Mouse (Mus musculus) right cerebral cortex, postnatal 4 days (tissue): ENCODE data around the gene 2410137M14Rik.
"Not testable (repeated sequence)": the region's sequence is repeated elsewhere in the genome, so short reads cannot be mapped to it uniquely, and the experiment has no call there.

Source experiments
- DNase-seq: peaks from one replicate; pipeline ENCODE4 v3.0.0-alpha.2; 2022

Gene 2410137M14Rik

DNA sequence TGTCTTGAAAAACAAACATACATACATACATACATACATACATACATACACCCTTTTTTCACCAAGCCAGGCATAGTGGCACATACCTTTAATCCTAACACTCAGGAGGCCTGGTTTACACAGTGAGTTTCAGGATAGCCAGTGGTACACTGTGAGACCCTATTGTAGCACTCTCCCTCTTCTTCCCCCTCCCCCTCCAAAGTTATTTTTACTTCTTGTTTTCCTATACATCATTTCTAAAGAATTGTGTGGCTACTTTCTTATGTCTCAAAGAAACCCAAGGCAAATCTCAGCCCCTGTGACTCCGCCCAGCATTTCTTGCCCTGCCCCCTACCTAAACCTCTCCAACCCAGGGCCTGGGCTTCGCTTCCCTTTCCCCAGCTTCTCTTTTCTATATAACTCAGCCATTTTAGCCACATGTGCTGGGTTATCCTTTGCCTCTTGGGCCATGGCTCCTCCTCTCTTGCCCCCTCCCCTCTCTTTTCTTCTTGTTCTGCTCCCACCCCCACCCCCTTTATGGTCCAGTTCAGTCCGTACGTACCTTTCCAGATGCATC, 12.8 kb upstream of the 2410137M14Rik start:
- DNase-seq, result no peak

- DNase-seq, result no peak
These were observed 11.5 kb upstream of the 2410137M14Rik start for GRCm38 (mm10) chr17:36992336-36993104.

GRCm38 (mm10) chr17:36990630-36991029, 9.6 kb upstream of the 2410137M14Rik start:
- DNase-seq, result not testable (repeated sequence)

- DNase-seq, result no peak
These were observed 8.4 kb upstream of the 2410137M14Rik start, which contains the start of gene H2-M5 for GRCm38 (mm10) chr17:36989437-36989836. Gene H2-M5 (minus strand): TSS chr17:36989537.

DNA sequence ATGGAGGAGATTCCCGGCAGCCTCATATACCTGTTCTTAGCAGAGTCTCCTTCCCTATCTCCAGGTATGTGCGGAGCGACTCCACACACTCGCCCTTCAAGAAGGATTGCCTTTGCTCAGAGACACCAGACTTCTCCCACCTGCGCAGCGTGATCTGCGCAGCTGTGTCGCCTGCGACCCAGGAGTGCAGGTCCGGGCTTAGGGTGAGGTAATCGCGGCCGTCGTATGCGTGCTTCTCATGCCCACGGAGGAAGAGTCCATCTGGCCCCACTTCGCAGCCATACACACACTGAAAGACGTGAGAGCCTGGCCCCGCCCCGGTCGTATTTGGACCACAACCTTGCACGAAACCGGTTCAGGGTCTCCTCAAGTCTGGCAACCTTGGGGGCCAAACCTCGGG, 7.4 kb upstream of the 2410137M14Rik start:
- no peak for DNase-seq

- DNase-seq, result no peak
These were observed 1.5 kb upstream of the 2410137M14Rik start for GRCm38 (mm10) chr17:36982253-36983155.

GRCm38 (mm10) chr17:36981845-36982244, 808 bp upstream of the 2410137M14Rik start:
- DNase-seq, result no peak

- DNase-seq, result no peak
These were observed 7.7 kb downstream of the 2410137M14Rik start for GRCm38 (mm10) chr17:36973271-36973787.

DNA sequence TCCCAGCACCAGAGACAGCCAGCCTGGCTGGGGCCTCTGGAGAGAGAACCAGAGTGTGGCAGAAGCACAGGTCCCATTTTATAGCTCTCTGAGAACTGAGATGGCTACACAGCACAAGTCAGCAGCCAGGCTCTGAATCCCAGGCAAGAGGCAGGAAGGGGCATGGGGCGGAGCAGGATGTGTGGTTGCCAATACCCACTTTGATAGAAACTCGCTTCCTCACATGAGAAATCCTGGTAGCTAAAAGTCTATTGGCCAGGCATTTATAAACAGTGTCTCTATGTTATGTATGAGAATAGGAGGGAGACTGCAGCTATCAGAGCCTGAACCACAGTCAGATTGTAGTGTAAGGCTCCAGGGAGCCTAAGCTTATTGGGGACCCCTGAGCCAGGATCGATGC, 8.2 kb downstream of the 2410137M14Rik start:
- no peak for DNase-seq

DNA sequence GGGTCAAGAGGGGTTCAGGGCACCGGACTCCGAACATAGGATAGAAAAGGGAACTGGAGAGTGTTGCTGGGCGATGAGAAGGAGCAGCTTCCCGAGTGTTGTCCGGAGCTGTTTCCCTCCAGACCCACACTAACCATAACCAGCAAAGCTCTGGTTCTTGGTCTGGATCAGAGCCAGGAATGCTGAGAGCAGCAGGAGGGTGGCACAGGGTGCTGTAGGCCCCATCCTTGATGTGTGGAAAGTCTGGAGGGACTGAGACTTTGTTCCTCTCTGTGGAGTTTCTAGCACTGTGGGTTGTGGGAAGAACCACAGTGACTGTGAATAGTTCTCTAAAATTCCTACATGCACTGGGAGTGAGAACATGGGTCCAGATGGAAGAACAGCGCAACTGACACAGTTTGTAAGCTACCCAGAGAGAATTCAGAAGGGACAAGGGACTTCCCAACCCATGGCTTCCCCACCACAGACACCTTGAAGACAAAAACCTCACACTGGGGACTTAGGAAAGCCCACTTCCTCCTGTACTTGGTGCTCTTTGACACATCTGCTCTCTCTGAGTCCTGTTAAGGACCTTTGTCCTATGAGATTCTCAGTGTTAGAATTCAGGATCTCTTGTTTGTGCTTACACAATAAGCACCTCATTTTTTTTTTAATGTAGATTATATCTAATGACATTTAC, 9.7 kb downstream of the 2410137M14Rik start:
- no peak for DNase-seq

DNA sequence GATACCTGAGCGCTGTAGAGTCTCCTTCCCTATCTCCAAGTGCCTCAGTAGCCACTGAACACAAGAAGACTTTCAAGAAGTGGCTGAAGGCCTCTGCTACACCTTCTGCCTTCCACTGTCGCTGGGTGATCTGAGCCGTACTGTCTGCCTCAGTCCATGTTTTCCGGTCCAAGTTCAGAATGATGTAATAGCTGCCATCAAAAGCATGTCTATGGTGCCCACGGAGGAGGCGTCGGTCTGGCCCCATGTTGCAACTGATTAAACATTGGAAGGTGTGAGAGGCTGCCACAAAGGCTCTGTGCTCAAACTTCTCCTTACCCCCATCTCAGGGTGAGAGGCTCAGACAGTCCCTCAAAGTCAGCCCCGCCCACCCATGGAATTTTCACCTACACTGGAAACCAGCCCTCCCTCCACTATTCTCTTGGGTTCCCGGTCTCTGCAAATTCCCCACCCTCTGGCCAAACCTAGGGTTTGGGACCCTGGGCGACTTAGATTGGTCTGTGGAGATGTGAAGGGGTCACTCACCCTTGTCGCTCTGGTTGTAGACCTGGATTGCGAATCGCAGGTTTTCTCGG, 10.6 kb downstream of the 2410137M14Rik start:
- DNase-seq, result no peak

GRCm38 (mm10) chr17:36966875-36967274, 14.2 kb downstream of the 2410137M14Rik start:
- DNase-seq, result no peak

GRCm38 (mm10) chr17:36961125-36961524, 19.9 kb downstream of the 2410137M14Rik start:
- no peak for DNase-seq

- DNase-seq, result no peak
These were observed 22.2 kb downstream of the 2410137M14Rik start for GRCm38 (mm10) chr17:36958884-36959283.

- DNase-seq, result peak; percentile 89
These were observed 22.9 kb downstream of the 2410137M14Rik start, which contains the start of the genes Znrd1 and Znrd1as for GRCm38 (mm10) chr17:36957999-36958743. Gene Znrd1 (minus strand): TSS chr17:36958559. Gene Znrd1as (plus strand): TSS chr17:36958592.

DNA sequence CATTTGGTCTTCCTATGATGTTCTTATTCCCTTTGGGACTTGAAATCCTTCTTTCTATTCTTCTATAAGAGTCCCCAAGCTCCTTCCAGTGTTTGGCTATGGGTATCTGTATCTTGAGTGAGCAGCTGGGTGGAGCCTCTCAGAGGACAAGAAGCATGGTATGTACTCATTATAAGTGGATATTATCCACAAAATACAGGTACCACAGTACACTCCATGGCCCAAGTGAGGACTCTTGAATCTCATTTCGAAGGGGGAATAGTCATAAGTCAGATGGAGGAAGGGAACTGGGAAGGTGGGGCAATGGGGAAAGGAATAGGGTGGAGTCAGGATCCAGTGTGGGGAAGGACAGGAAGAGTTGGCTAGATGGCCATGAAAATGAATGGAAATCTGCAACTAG, 28.0 kb downstream of the 2410137M14Rik start:
- DNase-seq, result no peak

GRCm38 (mm10) chr17:36952631-36953030, 28.4 kb downstream of the 2410137M14Rik start:
- no peak for DNase-seq

GRCm38 (mm10) chr17:36950981-36951947, 29.8 kb downstream of the 2410137M14Rik start, which contains the start of gene Ppp1r11:
Gene Ppp1r11 (minus strand): TSS chr17:36951741.
- peak; percentile 91 for DNase-seq

DNA sequence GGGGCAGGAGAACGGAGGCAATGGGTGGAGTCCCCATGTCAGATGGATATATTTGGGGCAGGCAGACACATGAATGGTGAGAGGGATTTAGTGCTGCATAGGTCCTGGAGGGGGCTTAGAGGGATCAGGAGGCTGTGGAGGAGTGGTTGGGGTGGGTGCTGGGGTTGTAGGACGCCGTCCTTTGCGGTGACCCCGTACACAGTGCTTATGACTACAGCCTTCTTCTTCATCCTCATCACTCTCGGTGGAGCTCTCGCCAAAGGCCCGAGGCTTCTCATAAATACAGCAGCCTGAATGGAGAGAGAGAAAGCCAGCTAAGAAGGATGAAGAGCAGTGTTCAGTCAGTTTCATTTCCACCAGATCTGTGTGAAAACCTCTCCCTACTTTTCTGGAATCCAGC, 31.8 kb downstream of the 2410137M14Rik start:
- no peak for DNase-seq

- DNase-seq, result no peak
These were observed 32.8 kb downstream of the 2410137M14Rik start for GRCm38 (mm10) chr17:36948286-36948685.
